Mouse (Mus musculus) thymus, postnatal 14 days (tissue): Measurements from ENCODE around the gene Mrps18a.

ENCODE experiments used
- DNase-seq: peaks from one replicate; pipeline ENCODE4 v3.0.0; 2021

The Mrps18a gene

GRCm38 (mm10) chr17:46152847-46153782 lies 42.3 kb downstream of the Mrps18a start, which contains the start of gene Mad2l1bp:
Mad2l1bp (minus strand) TSS chr17:46153553.
- DNase-seq, result peak; percentile 93

GRCm38 (mm10) chr17:46154336-46154735 lies 43.5 kb downstream of the Mrps18a start:
- no peak for DNase-seq

- no peak for DNase-seq
These were observed 45.9 kb downstream of the Mrps18a start for GRCm38 (mm10) chr17:46156680-46157079.

GRCm38 (mm10) chr17:46157131-46157530 lies 46.3 kb downstream of the Mrps18a start:
- DNase-seq, result no peak

- DNase-seq, result no peak
These were observed 48.5 kb downstream of the Mrps18a start for GRCm38 (mm10) chr17:46159236-46159635.

- DNase-seq, result peak; percentile 95
These were observed 49.4 kb downstream of the Mrps18a start for GRCm38 (mm10) chr17:46160090-46160662.

- DNase-seq, result peak; percentile 96
These were observed 49.9 kb downstream of the Mrps18a start, which contains the start of gene Gtpbp2 for GRCm38 (mm10) chr17:46160686-46161085. Gtpbp2 (plus strand) TSS chr17:46161032.

GRCm38 (mm10) chr17:46161179-46161578 lies 50.4 kb downstream of the Mrps18a start:
- no peak for DNase-seq

- no peak for DNase-seq
These were observed 50.9 kb downstream of the Mrps18a start for GRCm38 (mm10) chr17:46161710-46162109.

- DNase-seq, result peak; percentile 49
These were observed 51.8 kb downstream of the Mrps18a start for GRCm38 (mm10) chr17:46162551-46162950.

- peak; percentile 79 for DNase-seq
These were observed 52.2 kb downstream of the Mrps18a start for GRCm38 (mm10) chr17:46162951-46163421.

- DNase-seq, result no peak
These were observed 53.5 kb downstream of the Mrps18a start for GRCm38 (mm10) chr17:46164301-46164700.

- no peak for DNase-seq
These were observed 54.0 kb downstream of the Mrps18a start for GRCm38 (mm10) chr17:46164791-46165190.

GRCm38 (mm10) chr17:46165460-46165859 lies 54.7 kb downstream of the Mrps18a start:
- DNase-seq, result no peak

- no peak for DNase-seq
These were observed 55.5 kb downstream of the Mrps18a start for GRCm38 (mm10) chr17:46166270-46166669.

GRCm38 (mm10) chr17:46167014-46167413 lies 56.2 kb downstream of the Mrps18a start:
- no peak for DNase-seq

- no peak for DNase-seq
These were observed 57.5 kb downstream of the Mrps18a start for GRCm38 (mm10) chr17:46168318-46168717.

GRCm38 (mm10) chr17:46168768-46169167 lies 58.0 kb downstream of the Mrps18a start:
- DNase-seq, result no peak

GRCm38 (mm10) chr17:46170538-46170937 lies 59.8 kb downstream of the Mrps18a start:
- peak; percentile 63 for DNase-seq
